In genomic region chr7:105632551-105632972, GRCm38 (mm10) we compare ENCODE assay signal across 7 mouse cellular contexts. TPM values are rescaled to one million over a fixed set of nuclear protein-coding genes. Genes with fewer than 3 reads are reported as not detected.
A peak's percentile ranks its signal among the peaks of the same experiment; 100 is the strongest.
DNase-seq lines count a peak whose midpoint lies in the region; ATAC-seq and TF ChIP-seq lines count a peak whose summit lies in the region.

No protein-coding gene starts in this region.

- TF ChIP-seq CTCF in heart, postnatal 0 days (IDR thresholded peaks at IDR 0.05; ENCODE audit: low read depth): no peak

- peak overlapping the region; percentile 80 for H3K4me2 ChIP-seq in heart, postnatal 0 days (ENCODE audit: low read depth, low read length)
- peak overlapping the region; percentile 74 for H3K4me2 ChIP-seq in midbrain, embryonic 11.5 days

- H3K36me3 ChIP-seq in heart, postnatal 0 days (replicated peaks; ENCODE audit: control insufficient read depth, insufficient read depth, low read length): peaks cover 21% of the 10 kb centered on the region
- H3K36me3 ChIP-seq in midbrain, embryonic 11.5 days (ENCODE audit: control insufficient read depth, insufficient read depth, low read length): peaks cover 4% of the 10 kb centered on the region

- peak overlapping the region; percentile 74 for H3K9ac ChIP-seq in heart, postnatal 0 days (replicated peaks; ENCODE audit: low read depth, low read length)
- H3K9ac ChIP-seq in midbrain, embryonic 11.5 days (ENCODE audit: low read length): peak overlapping the region; percentile 85

- H3K27ac ChIP-seq in heart, postnatal 0 days (ENCODE audit: low read depth): peak overlapping the region; percentile 56; the same call in 1 of the 2 replicates
- no peak overlapping the region for H3K27ac ChIP-seq in midbrain, embryonic 11.5 days (ENCODE audit: low read depth, low read length)

- 17% methylated on average over 4 of the region's 4 CpGs for WGBS in heart, postnatal 0 days
- WGBS in midbrain, embryonic 11.5 days: 19% methylated on average over 4 of the region's 4 CpGs

- H3K9me3 ChIP-seq in heart, postnatal 0 days (replicated peaks; ENCODE audit: control insufficient read depth, low read length): no peaks in the 10 kb centered on the region
- no peaks in the 10 kb centered on the region for H3K9me3 ChIP-seq in midbrain, embryonic 11.5 days (ENCODE audit: control insufficient read depth, low read length)

- H3K4me1 ChIP-seq in heart, postnatal 0 days (ENCODE audit: control insufficient read depth, insufficient read depth): peaks cover 25% of the 10 kb centered on the region
- peaks cover 31% of the 10 kb centered on the region for H3K4me1 ChIP-seq in midbrain, embryonic 11.5 days (ENCODE audit: control insufficient read depth, insufficient read depth, low read length)

- DNase-seq in right cerebral cortex, postnatal 25 days: peak; percentile 25
- DNase-seq in right cerebral cortex, postnatal 4 days: no peak
- DNase-seq in cerebellum, postnatal 14 days: peak; percentile 79 to 81
- no peak for DNase-seq in heart, postnatal 0 days (ENCODE audit: low spot score)
- peak; percentile 86 for DNase-seq in midbrain, embryonic 11.5 days (ENCODE audit: low spot score, missing footprints)
- DNase-seq in right cerebral cortex, postnatal 14 days: no peak
- DNase-seq in layer of hippocampus, adult 9-10 months (ENCODE audit: low spot score): no peak

- peak overlapping the region; percentile 72 for H3K4me3 ChIP-seq in heart, postnatal 0 days (ENCODE audit: low read depth, low read length)
- H3K4me3 ChIP-seq in midbrain, embryonic 11.5 days (ENCODE audit: low read depth, low read length): peak overlapping the region; percentile 86

- no peaks in the 10 kb centered on the region for H3K27me3 ChIP-seq in heart, postnatal 0 days (ENCODE audit: control insufficient read depth, insufficient read depth, low read length)
- H3K27me3 ChIP-seq in midbrain, embryonic 11.5 days (ENCODE audit: control insufficient read depth, insufficient read depth, low read length): peaks cover 5% of the 10 kb centered on the region; the same call in 1 of the 2 replicates

- no peak for ATAC-seq in heart, postnatal 0 days (ENCODE audit: insufficient read depth, low read depth)
- ATAC-seq in midbrain, embryonic 11.5 days (ENCODE audit: low FRiP score): no peak; the same call in 1 of the 2 replicates

- no peak for TF ChIP-seq EP300 in heart, postnatal 0 days (IDR thresholded peaks at IDR 0.05; ENCODE audit: low read depth)

RNA-seq across cellular contexts. Expression of gene Trim3, which starts 0.8 kb away (rescaled TPM):
- 32.3 and 56.5 TPM in 2 replicates for total RNA-seq in heart, postnatal 0 days (2014; rRNA removed; ENCODE audit: low replicate concordance)
- polyA plus RNA-seq in heart, postnatal 0 days (2015; fragmentation: Nextera tagmentation; extraction: Ambion mirVana): 18.0 and 18.1 TPM in 2 replicates
- polyA plus RNA-seq in midbrain, embryonic 11.5 days (2014; fragmentation: Nextera tagmentation; extraction: Ambion mirVana): 20.3 and 23.8 TPM in 2 replicates

RNA-seq across cellular contexts. Expression of gene Timm10b, which starts 7.3 kb away (rescaled TPM):
- 54.2 and 128 TPM in 2 replicates for total RNA-seq in heart, postnatal 0 days (2014; rRNA removed; ENCODE audit: low replicate concordance)
- polyA plus RNA-seq in heart, postnatal 0 days (2015; fragmentation: Nextera tagmentation; extraction: Ambion mirVana): 211 and 213 TPM in 2 replicates
- polyA plus RNA-seq in midbrain, embryonic 11.5 days (2014; fragmentation: Nextera tagmentation; extraction: Ambion mirVana): 118 and 141 TPM in 2 replicates

RNA-seq across cellular contexts. Expression of gene Arfip2, which starts 7.7 kb away (rescaled TPM):
- 53.4 and 80.4 TPM in 2 replicates for total RNA-seq in heart, postnatal 0 days (2014; rRNA removed; ENCODE audit: low replicate concordance)
- polyA plus RNA-seq in heart, postnatal 0 days (2015; fragmentation: Nextera tagmentation; extraction: Ambion mirVana): 31.7 and 32.9 TPM in 2 replicates
- polyA plus RNA-seq in midbrain, embryonic 11.5 days (2014; fragmentation: Nextera tagmentation; extraction: Ambion mirVana): 70.1 and 72.9 TPM in 2 replicates

RNA-seq across cellular contexts. Expression of gene Gm45799, which starts 7.8 kb away (rescaled TPM):
- total RNA-seq in heart, postnatal 0 days (2014; rRNA removed; ENCODE audit: low replicate concordance): 40.0 and 126 TPM in 2 replicates
- polyA plus RNA-seq in heart, postnatal 0 days (2015; fragmentation: Nextera tagmentation; extraction: Ambion mirVana): 58.4 and 62.6 TPM in 2 replicates
- 10.5 and 11.9 TPM in 2 replicates for polyA plus RNA-seq in midbrain, embryonic 11.5 days (2014; fragmentation: Nextera tagmentation; extraction: Ambion mirVana)

RNA-seq across cellular contexts. Expression of gene Dnhd1, which starts 18.1 kb away (rescaled TPM):
- total RNA-seq in heart, postnatal 0 days (2014; rRNA removed; ENCODE audit: low replicate concordance): 0.04 and 1.9 TPM in 2 replicates
- 0.03 and 0.36 TPM in 2 replicates for polyA plus RNA-seq in heart, postnatal 0 days (2015; fragmentation: Nextera tagmentation; extraction: Ambion mirVana)
- polyA plus RNA-seq in midbrain, embryonic 11.5 days (2014; fragmentation: Nextera tagmentation; extraction: Ambion mirVana): 1.00 and 1.3 TPM in 2 replicates

Comparison
In these comparisons a context has a peak if more than half of its experiments do, and no peak if none do; other contexts are left out.
1. DNase-seq: peak in right cerebral cortex, postnatal 25 days (single experiment), cerebellum, postnatal 14 days (2 of 2) and midbrain, embryonic 11.5 days (single experiment); none in right cerebral cortex, postnatal 4 days (single experiment), heart, postnatal 0 days (single experiment), right cerebral cortex, postnatal 14 days (single experiment) and layer of hippocampus, adult 9-10 months (single experiment).